Mouse (Mus musculus): ENCODE measurements around the gene Tbc1d10b.

DNA sequence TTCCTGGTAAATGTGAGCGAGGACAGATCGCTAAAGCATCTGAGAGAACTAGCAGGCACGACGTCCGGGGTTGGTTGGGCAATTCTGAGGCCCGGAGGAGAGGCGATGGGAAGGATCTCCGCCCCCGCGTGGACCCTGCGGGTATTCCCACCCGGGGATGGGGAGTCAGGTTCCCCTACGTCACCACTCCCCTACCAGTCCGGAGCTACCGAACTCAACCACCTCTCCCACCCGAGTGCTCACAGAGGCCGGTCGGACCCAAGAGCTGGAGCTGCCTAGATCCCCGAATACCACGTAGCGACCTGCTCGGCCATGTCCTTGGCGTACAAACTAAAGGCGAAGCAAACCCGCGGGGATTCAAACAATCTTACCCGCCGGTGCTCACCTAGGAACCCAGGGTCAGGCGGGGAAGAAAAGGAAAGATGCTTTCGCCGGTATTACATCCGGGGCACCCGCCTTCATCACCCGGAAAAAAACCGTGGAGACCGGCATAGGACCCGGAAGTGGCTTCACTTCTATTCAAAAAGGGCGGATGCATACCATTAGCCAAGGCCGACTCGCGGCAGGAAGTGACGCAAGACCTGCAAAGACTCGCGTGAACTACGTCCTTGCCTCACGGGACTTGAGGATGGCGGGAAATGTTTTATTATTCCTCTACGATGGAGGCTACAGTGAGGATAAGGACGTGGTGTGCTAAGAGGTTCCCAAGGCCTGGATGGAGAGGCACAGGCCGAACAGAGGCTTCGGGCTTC is 12.5 kb downstream of the Tbc1d10b start, which contains the start of gene Cd2bp2:
- peak in 2 of 3 experiments; percentile 18 to 38; a peak in 2 of 6 replicates for TF ChIP-seq CTCF (IDR thresholded peaks at IDR 0.05 in 2 of 3, conservative IDR thresholded peaks at IDR 0.05 in 1 of 3; ENCODE audit: control insufficient read depth in 1 of 3, insufficient read depth in 1 of 3, low read depth in 2 of 3, low read length in 3 of 3, poor library complexity in 1 of 3, severe bottlenecking in 1 of 3)
- peak; percentile 51 to 75; a peak in 3 of 4 replicates for TF ChIP-seq POLR2A (IDR thresholded peaks at IDR 0.05; ENCODE audit: control insufficient read depth in 1 of 2, insufficient read depth in 1 of 2, low read depth in 1 of 2, low read length in 2 of 2, poor library complexity in 1 of 2)
- TF ChIP-seq ZC3H11A (IDR thresholded peaks at IDR 0.05; ENCODE audit: low read depth, low read length), result no peak
- TF ChIP-seq POLR2AphosphoS2 (IDR thresholded peaks at IDR 0.05; ENCODE audit: low read length), result peak; percentile 96
- no peak for TF ChIP-seq TAL1 (IDR thresholded peaks at IDR 0.05; ENCODE audit: low read length)
- no peak for TF ChIP-seq EP300 (IDR thresholded peaks at IDR 0.05; ENCODE audit: low read depth in 1 of 2, low read length in 2 of 2)
- peak; percentile 71; the same call in 1 of the 2 replicates for TF ChIP-seq MAZ (IDR thresholded peaks at IDR 0.05; ENCODE audit: low read depth, low read length)
- TF ChIP-seq MAFK (IDR thresholded peaks at IDR 0.05; ENCODE audit: borderline replicate concordance, low read depth, low read length), result no peak
- TF ChIP-seq ZMIZ1 (IDR thresholded peaks at IDR 0.05; ENCODE audit: low read depth, low read length), result peak; percentile 67; the same call in 1 of the 2 replicates
- no peak for TF ChIP-seq CHD1 (IDR thresholded peaks at IDR 0.05; ENCODE audit: low read depth, low read length)
- TF ChIP-seq KAT2A (conservative IDR thresholded peaks at IDR 0.05; ENCODE audit: low read depth, low read length), result peak; percentile 98
- TF ChIP-seq RCOR1 (IDR thresholded peaks at IDR 0.05; ENCODE audit: low read depth, low read length), result no peak
- peak; percentile 57; the same call in 1 of the 2 replicates for TF ChIP-seq BHLHE40 (IDR thresholded peaks at IDR 0.05; ENCODE audit: borderline replicate concordance, low read depth, low read length)

Measured in MEL (cell line).